Mouse (Mus musculus): ENCODE data around the gene Usp37.

- TF ChIP-seq CTCF (IDR thresholded peaks at IDR 0.05; ENCODE audit: borderline replicate concordance, insufficient read depth, low read length) (no peak), POLR2A (IDR thresholded peaks at IDR 0.05; ENCODE audit: low read depth, low read length) (peak; percentile 66)
Measured at GRCm38 (mm10) chr1:74587773-74588445, 43.8 kb upstream of the Usp37 start, which contains the start of the genes Zfp142 and Bcs1l.
